Mouse (Mus musculus): ENCODE measurements around the gene Nfkbil1.

Nfkbil1 gene

DNA sequence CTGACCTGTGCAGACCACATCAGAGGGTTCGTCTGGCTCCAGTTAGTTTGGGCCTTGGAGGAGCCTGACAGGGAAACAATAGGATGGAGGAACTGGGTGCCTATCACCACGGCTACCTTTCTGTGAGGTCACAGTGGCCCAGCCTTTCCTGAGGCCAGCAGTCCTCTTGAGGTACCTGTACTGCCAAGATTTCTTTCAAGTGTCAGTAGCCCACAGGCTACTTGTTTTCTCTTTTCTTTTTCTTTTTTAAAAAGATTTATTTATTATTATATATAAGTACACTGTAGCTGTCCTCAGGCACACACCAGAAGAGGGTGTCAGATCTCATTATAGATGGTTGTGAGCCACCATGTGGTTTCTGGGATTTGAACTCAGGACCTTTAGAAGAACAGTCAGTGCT, 59.6 kb downstream of the Nfkbil1 start, which contains the start of gene Aif1:
TSS of gene Aif1 (minus strand) at position 101 of the 400 bp plus-strand sequence.
- no peak for DNase-seq (ENCODE audit: low spot score)

DNA sequence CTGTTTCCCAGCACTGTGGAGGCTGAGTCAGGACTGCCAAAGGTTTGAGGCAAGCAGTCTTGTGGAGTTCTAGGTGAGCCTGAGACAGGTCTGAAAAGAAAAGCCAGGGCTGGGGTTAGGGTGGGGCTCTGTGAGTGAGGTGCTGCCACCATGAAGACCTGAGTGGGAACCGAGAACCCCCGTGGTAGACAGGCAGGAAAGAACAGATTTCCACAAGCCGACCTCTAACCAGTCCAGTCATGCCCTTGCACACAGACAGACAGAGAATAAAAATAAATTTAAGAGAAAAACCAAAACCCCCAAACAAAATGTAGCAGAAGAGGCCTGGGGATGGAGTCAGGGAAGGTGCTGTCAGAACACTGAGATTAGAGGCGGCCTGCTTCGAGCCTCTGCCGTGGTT, 60.2 kb downstream of the Nfkbil1 start:
- DNase-seq (ENCODE audit: low spot score): no peak

- DNase-seq (ENCODE audit: low spot score): no peak
Measured at GRCm38 (mm10) chr17:35174201-35174977, 61.2 kb downstream of the Nfkbil1 start.

- no peak for DNase-seq (ENCODE audit: low spot score)
Measured at GRCm38 (mm10) chr17:35173329-35173728, 62.3 kb downstream of the Nfkbil1 start.

DNA sequence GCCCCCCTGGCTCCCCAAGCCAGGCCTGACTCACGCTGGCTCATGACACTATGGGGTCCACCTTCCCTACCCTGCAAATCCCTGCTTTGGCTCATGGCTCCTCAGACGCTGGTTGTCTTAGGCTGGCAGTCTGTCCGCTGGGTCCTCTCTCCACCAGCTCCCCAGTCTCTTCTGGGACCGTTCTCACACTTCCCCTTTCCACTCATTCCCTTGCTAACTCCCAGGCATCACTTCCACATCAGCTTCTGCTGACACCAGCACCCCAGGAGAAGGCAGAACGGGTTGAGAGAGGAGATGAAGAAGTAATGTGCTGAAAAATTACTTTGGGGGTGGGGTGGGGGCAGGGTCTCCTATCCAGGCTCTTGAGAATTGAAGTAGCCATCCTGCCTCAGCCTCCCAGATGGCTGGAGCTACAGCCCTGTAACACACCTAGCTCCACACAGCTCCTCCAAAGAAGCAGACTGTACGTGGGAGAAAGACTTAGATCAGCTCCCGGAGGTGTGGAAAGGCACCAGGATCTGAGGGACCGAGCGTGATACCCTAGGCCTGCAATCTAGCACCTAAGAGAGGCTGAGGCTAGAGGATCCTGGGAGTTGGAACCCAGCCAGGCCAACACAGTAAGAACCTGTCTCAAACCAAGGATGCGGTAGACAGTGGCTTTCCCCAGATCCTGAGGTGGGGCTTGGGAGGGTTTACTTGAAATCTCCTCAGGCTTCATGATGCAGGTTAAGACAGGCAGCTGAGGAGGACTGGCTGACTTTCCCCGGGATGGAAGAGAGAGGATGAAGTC, 63.0 kb downstream of the Nfkbil1 start:
- DNase-seq (ENCODE audit: low spot score): no peak
